Mouse (Mus musculus): ENCODE results near the gene Lrrk1.

GRCm38 (mm10) chr7:66405541-66405940 lies 17.4 kb upstream of the Lrrk1 start:
- TF ChIP-seq CTCF (IDR thresholded peaks at IDR 0.05; ENCODE audit: insufficient read depth, low read depth, low read length) (no peak), POLR2A (IDR thresholded peaks at IDR 0.05; ENCODE audit: insufficient read depth, low read depth, low read length) (no peak)
